Mouse (Mus musculus) forebrain, embryonic 14.5 days (tissue): Measurements from ENCODE around the gene Adcy1. TPM values are rescaled to one million over a fixed set of nuclear protein-coding genes. Genes with fewer than 3 reads are reported as not detected.
"Not testable (repeated sequence)": the region's sequence is repeated elsewhere in the genome, so short reads cannot be mapped to it uniquely, and the experiment has no call there.

Experiments used
- ATAC-seq: fragments of 200-750 bp; cut with Nextera tagmentation; 2 replicates; pipeline ENCODE4 v1.8.0; 2017; ENCODE audit warnings: mild to moderate bottlenecking, moderate library complexity
- DNase-seq: peaks from one replicate; pipeline ENCODE4 v3.0.0-alpha.2; 2015; ENCODE audit warnings: low spot score
- H3K27ac ChIP-seq: fragments of 300-500 bp; sonication (generic); 2 replicates; pipeline ENCODE4 v1.5.1; 2014; ENCODE audit warnings: low read depth, mild to moderate bottlenecking, control low read depth, low read length, moderate library complexity
- H3K27me3 ChIP-seq: fragments of 300-500 bp; sonication (generic); replicated peaks from 2 replicates; pipeline ENCODE4 v1.6.1; 2014; ENCODE audit warnings: low read length, control low read depth, mixed read lengths; ENCODE audit not compliant: control insufficient read depth, insufficient read depth
- H3K36me3 ChIP-seq: fragments of 300-500 bp; sonication (generic); 2 replicates; pipeline ENCODE4 v1.6.1; 2014; ENCODE audit warnings: low read length, control low read depth; ENCODE audit not compliant: control insufficient read depth, insufficient read depth
- H3K4me1 ChIP-seq: fragments of 300-500 bp; sonication (generic); 2 replicates; pipeline ENCODE4 v1.6.1; 2014; ENCODE audit warnings: antibody characterized with exemption, low read length, control low read depth; ENCODE audit not compliant: control insufficient read depth, insufficient read depth
- H3K4me2 ChIP-seq: fragments of 300-500 bp; sonication (generic); 2 replicates; pipeline ENCODE4 v1.6.1; 2014; ENCODE audit warnings: mild to moderate bottlenecking, control low read depth, low read length
- H3K4me3 ChIP-seq: fragments of 300-500 bp; sonication (generic); 2 replicates; pipeline ENCODE4 v1.5.1; 2014; ENCODE audit warnings: low read depth, low read length, control low read depth
- H3K9ac ChIP-seq: fragments of 300-500 bp; sonication (generic); 2 replicates; pipeline ENCODE4 v1.6.1; 2014; ENCODE audit warnings: mild to moderate bottlenecking, low read length, control low read depth, moderate library complexity
- H3K9me3 ChIP-seq: fragments of 300-500 bp; sonication (generic); replicated peaks from 2 replicates; pipeline ENCODE4 v1.6.1; 2016; ENCODE audit warnings: low read length, control low read depth, mixed read lengths; ENCODE audit not compliant: control insufficient read depth
- WGBS: fragments of 180-500 bp; shearing (Covaris S2); extraction: QIAGEN DNeasy Blood & Tissue Kit; methylation state at CpG from one replicate; pipeline ENCODE4 v1.1.7; 2014; 5-methylcytosine and 5-hydroxymethylcytosine counted together
- polyA plus RNA-seq: library from polyadenylated mRNA; unstranded; fragments of >200 nt; fragmentation: Nextera tagmentation; extraction: Ambion mirVana; gene quantifications from 2 replicates; pipeline ENCODE4 v1.2.1, GENCODE M21; 2014

Adcy1 gene
- polyA plus RNA-seq, 1 experiment from 2014 or later = 5.0 TPM

- H3K4me3 ChIP-seq = peak overlapping the region; percentile 66
- ATAC-seq = no peak
- H3K9ac ChIP-seq = no peak overlapping the region
- H3K4me1 ChIP-seq = no peaks in the 10 kb centered on the region
- H3K27ac ChIP-seq = no peak overlapping the region
- H3K27me3 ChIP-seq = peaks cover 13% of the 10 kb centered on the region
- peak overlapping the region; percentile 74 for H3K4me2 ChIP-seq
- peak; percentile 88 for DNase-seq
- H3K9me3 ChIP-seq = no peaks in the 10 kb centered on the region
- 6% methylated on average over 14 of the region's 14 CpGs for WGBS
- no peaks in the 10 kb centered on the region for H3K36me3 ChIP-seq
Measured at GRCm38 (mm10) chr11:7214761-7215160, 151.5 kb downstream of the Adcy1 start.

DNA sequence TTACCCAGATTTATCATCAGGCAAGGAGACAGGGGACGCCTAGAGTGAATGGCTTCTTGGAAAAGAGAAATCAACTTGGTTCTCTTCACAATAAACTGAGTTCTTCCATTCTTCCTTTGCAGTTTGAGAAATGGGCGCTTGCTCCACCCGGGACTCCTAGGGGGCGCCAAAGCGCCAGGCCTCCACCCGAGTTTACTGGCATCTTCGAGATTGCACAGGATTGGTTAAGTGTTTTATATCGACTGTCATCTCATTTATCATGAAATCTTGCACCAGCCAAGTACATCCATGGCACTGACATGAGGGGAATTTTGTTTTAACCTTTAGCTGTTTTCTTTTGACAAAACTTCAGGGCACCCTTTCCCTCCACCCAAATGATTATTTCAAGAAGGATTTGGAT lies 152.4 kb downstream of the Adcy1 start:
- Histone ChIP-seq H3K4me2 (no peak overlapping the region), H3K4me3 (no peak overlapping the region), H3K36me3 (no peaks in the 10 kb centered on the region), H3K27me3 (peaks cover 13% of the 10 kb centered on the region), H3K9me3 (no peaks in the 10 kb centered on the region), H3K9ac (no peak overlapping the region), H3K27ac (no peak overlapping the region), H3K4me1 (no peaks in the 10 kb centered on the region)
- ATAC-seq (no peak), DNase-seq (peak; percentile 73)
- WGBS = 12% methylated on average over 8 of the region's 8 CpGs

DNA sequence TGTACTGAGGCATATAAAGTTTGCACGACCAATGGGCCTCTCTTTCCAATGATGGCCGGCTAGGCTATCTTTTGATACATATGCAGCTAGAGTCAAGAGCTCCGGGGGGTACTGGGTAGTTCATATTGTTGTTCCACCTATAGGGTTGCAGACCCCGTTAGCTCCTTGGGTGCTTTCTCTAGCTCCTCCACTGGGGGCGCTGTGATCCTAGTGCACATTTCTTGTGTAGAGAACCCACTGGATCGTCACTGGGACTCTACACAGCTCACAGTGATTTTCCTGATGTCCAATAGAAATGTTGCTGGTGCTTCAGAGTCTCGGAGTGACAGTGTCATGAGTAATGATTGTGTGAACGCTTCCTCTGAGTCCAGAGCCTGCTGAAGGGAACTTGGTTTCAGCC lies 158.5 kb downstream of the Adcy1 start:
- not testable (repeated sequence) for DNase-seq, H3K27me3 ChIP-seq, ATAC-seq, H3K9ac ChIP-seq, H3K4me3 ChIP-seq, H3K36me3 ChIP-seq, H3K27ac ChIP-seq, H3K9me3 ChIP-seq, H3K4me1 ChIP-seq, H3K4me2 ChIP-seq
- 82% methylated on average over 8 of the region's 8 CpGs for WGBS

- 60% methylated on average over 2 of the region's 2 CpGs for WGBS
- Histone ChIP-seq H3K9ac (no peak overlapping the region), H3K9me3 (no peaks in the 10 kb centered on the region), H3K4me3 (no peak overlapping the region), H3K4me1 (no peaks in the 10 kb centered on the region), H3K4me2 (no peak overlapping the region), H3K36me3 (no peaks in the 10 kb centered on the region), H3K27ac (no peak overlapping the region), H3K27me3 (no peaks in the 10 kb centered on the region)
- DNase-seq = peak; percentile 61
- ATAC-seq = peak; percentile 72; the same call in 1 of the 2 replicates
Measured at GRCm38 (mm10) chr11:7226200-7226599, 162.9 kb downstream of the Adcy1 start.

DNA sequence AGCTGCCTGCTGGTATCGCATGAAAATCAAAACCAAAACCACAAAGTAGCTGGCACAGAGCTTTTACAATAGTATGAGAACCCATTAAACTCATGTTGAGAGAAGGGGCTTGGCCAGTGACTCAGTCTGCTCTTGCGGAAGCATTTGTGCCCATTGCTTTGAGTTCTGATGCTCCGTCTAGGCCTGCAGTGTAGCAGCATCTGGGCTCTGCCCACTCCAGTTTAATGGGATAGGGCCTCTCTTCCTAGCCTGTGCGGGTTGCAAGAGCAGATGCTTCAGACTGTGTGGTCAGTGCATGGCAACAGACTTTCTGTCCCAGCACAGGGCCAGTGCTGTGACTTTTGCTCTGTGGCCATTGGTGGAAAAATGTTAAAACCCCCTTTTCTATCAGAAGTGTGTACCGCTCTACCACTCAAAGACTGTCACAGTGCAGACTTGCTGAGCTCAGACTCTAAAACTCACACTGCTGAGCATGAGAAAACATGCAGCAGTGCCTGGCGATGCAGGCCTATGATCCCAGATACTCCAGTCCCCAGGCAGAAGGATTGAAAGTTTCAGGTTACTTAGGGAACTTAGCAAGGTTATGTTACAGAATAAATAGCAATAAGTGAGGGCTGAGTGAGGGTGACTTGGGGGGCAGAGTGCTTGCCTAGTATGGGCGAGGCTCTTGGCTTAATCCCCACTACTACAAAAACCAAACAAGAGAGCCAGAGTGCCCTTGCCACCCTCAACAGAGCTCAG lies 163.7 kb downstream of the Adcy1 start:
- Histone ChIP-seq H3K9me3 (no peaks in the 10 kb centered on the region), H3K36me3 (no peaks in the 10 kb centered on the region), H3K4me2 (no peak overlapping the region), H3K4me3 (no peak overlapping the region), H3K27me3 (no peaks in the 10 kb centered on the region), H3K9ac (no peak overlapping the region), H3K4me1 (no peaks in the 10 kb centered on the region), H3K27ac (no peak overlapping the region)
- ATAC-seq (0 out of 2 replicates have a peak, but pooled peaks have one; percentile 32), DNase-seq (no peak)
- WGBS = 83% methylated on average over 7 of the region's 7 CpGs

- no peak overlapping the region for H3K27ac ChIP-seq
- H3K9me3 ChIP-seq = no peaks in the 10 kb centered on the region
- ATAC-seq (no peak), DNase-seq (no peak)
- H3K9ac ChIP-seq = no peak overlapping the region
- H3K36me3 ChIP-seq = no peaks in the 10 kb centered on the region
- no peaks in the 10 kb centered on the region for H3K27me3 ChIP-seq
- no peaks in the 10 kb centered on the region for H3K4me1 ChIP-seq
- H3K4me3 ChIP-seq = no peak overlapping the region
- WGBS = 85% methylated on average over 4 of the region's 4 CpGs
- H3K4me2 ChIP-seq = no peak overlapping the region
Measured at GRCm38 (mm10) chr11:7228107-7228506, 164.8 kb downstream of the Adcy1 start.

Other genes starting within 250 kb of the Adcy1 start
- gene Gm11983, start 225.8 kb upstream of the Adcy1 start, polyA plus RNA-seq = not detected in 2 replicates
- gene Gm11985, start 125.1 kb downstream of the Adcy1 start, polyA plus RNA-seq = not detected in 2 replicates
- 0.14 and 0.19 TPM in 2 replicates for gene Igfbp1, start 134.3 kb downstream of the Adcy1 start, polyA plus RNA-seq
- 29.7 and 35.5 TPM in 2 replicates for gene Igfbp3, start 150.4 kb downstream of the Adcy1 start, polyA plus RNA-seq